Mouse (Mus musculus): Measurements from ENCODE around the gene Spata5.

DNA sequence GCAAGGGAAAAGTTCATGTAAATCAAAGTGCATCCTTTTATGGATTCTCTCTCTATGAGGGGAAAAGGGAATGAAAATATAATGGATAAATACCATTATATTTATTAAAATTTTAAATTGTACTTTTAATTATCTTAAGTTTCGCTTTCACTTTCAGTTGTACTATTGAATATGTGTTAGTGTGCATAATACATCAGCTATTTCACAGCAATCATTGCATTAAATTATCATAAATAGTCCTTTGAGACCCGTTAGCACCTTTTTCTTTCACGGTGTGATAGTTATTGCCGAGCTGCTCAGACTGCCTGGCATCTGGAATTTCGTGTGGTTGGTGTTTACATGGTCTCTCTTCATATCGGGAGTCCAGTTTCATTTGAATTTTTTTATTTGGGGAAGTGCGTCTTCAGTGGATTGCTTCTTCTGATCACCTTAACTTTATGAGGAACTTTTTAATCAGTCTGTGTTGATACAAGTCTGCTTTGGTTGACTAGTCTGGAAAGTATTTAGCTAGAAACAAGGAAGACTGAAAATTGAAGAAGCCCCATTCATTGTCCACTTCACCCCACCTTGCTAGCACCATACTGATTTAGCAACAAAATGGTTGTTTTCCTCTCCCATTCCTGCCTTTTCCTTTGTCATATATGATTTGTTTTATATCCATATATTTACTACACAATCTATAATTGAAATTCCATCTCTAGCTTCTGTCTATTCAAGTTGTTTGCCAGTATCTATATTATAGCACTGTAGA is 57.9 kb downstream of the Spata5 start:
- no peak for TF ChIP-seq CTCF (IDR thresholded peaks at IDR 0.05; ENCODE audit: borderline replicate concordance, insufficient read depth, low read length)
- no peak for TF ChIP-seq POLR2A (IDR thresholded peaks at IDR 0.05; ENCODE audit: low read depth, low read length)
